Mouse (Mus musculus) neural tube, embryonic 15.5 days (tissue): ENCODE results near the gene Tmem121b. TPM values are rescaled to one million over a fixed set of nuclear protein-coding genes. Genes with fewer than 3 reads are reported as not detected.

Experiments
- ATAC-seq: fragments of 200-750 bp; cut with Nextera tagmentation; 2 replicates; pipeline ENCODE4 v1.8.0; 2017; ENCODE audit warnings: mild to moderate bottlenecking, moderate TSS enrichment, moderate library complexity; ENCODE audit not compliant: low FRiP score
- H3K27ac ChIP-seq: fragments of 300-500 bp; sonication (generic); replicated peaks from 2 replicates; pipeline ENCODE4 v1.5.1; 2015; ENCODE audit warnings: mild to moderate bottlenecking, inconsistent platforms
- H3K27me3 ChIP-seq: fragments of 300-500 bp; sonication (generic); replicated peaks from 2 replicates; pipeline ENCODE4 v1.6.1; 2015; ENCODE audit warnings: inconsistent platforms
- H3K36me3 ChIP-seq: fragments of 300-500 bp; sonication (generic); 2 replicates; pipeline ENCODE4 v1.6.1; 2015; ENCODE audit warnings: inconsistent platforms
- H3K4me1 ChIP-seq: fragments of 300-500 bp; sonication (generic); 2 replicates; pipeline ENCODE4 v1.6.1; 2015; ENCODE audit warnings: inconsistent platforms
- H3K4me2 ChIP-seq: fragments of 300-500 bp; sonication (generic); 2 replicates; pipeline ENCODE4 v1.6.1; 2015; ENCODE audit warnings: inconsistent platforms, mild to moderate bottlenecking, moderate library complexity
- H3K4me3 ChIP-seq: fragments of 300-500 bp; sonication (generic); replicated peaks from 2 replicates; pipeline ENCODE4 v1.5.1; 2015; ENCODE audit warnings: mild to moderate bottlenecking, inconsistent platforms
- H3K9ac ChIP-seq: fragments of 300-500 bp; sonication (generic); replicated peaks from 2 replicates; pipeline ENCODE4 v1.6.1; 2015; ENCODE audit warnings: mild to moderate bottlenecking, inconsistent platforms
- H3K9me3 ChIP-seq: fragments of 300-500 bp; sonication (generic); replicated peaks from 2 replicates; pipeline ENCODE4 v1.6.1; 2016; ENCODE audit warnings: inconsistent platforms
- WGBS: fragments of 180-500 bp; shearing (Covaris S2); methylation state at CpG from one replicate; pipeline ENCODE4 v1.1.7; 2015; ENCODE audit warnings: mixed read lengths; 5-methylcytosine and 5-hydroxymethylcytosine counted together
- polyA plus RNA-seq: library from polyadenylated mRNA; unstranded; fragments of >200 nt; fragmentation: Nextera tagmentation; extraction: Ambion mirVana; gene quantifications from 2 replicates; pipeline ENCODE4 v1.2.1, GENCODE M21; 2015

Gene Tmem121b
- 2.1 and 2.3 TPM in 2 replicates for polyA plus RNA-seq

DNA sequence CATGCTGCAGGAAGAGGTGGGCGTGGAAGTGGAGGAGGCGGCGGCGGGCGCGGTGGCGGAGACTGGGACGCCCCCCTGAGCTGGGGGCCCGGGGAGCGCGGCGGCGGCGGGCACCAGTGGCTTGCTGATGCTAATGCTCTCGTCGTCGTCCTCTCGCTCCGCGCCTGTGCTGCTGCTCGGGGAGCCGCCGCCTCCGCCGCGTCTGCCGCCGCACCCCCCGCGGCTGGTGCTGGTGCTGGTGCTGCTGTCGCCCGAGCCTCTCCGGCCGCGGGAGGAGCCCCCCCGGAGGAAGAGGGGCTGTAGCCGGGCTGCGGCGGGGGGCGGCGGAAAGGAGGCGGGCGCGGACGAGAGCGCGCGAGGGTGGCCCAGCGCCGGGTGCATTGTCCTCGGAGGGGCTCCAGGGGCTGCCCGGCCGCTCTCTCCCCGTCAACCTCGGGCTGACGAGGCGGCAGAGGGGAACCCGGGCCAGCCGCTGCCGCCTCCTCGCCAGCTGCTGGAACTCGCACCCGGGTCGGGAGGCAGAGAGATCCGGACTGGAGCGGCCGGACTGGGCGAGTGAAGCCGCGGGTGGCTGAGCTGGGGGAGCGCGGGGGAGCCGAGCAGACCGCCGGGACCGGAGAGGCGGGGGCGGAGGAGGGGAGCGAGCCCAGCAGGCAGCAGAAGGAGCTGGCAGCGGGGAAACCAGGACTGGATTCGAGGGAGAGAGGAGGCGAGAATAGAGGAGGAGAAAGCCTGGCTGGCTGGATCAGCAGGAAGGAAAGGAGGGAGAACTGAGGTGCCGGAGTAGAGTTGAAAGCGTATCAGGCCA lies at the start of gene Tmem121b:
Tmem121b (minus strand) TSS at position 434 of the 808 bp plus-strand sequence.
- under 1% methylated on average over 70 of the region's 84 CpGs for WGBS
- Histone ChIP-seq H3K9ac (peak within 1 kb of the TSS; percentile 87), H3K4me1 (peaks cover 60% of the 10 kb centered on the region)

GRCm38 (mm10) chr6:120542061-120542460 lies 48.5 kb upstream of the Tmem121b start:
- no peaks in the 10 kb centered on the region for H3K36me3 ChIP-seq
- ATAC-seq: no peak
- 22% methylated on average over 1 of the region's 1 CpGs for WGBS

More for the DNA sequence above, at the start of gene Tmem121b:
- Histone ChIP-seq H3K4me2 (peak within 1 kb of the TSS; percentile 78), H3K27me3 (no peaks in the 10 kb centered on the region), H3K36me3 (no peaks in the 10 kb centered on the region), H3K9me3 (no peaks in the 10 kb centered on the region), H3K4me3 (peak within 1 kb of the TSS; percentile 83), H3K27ac (peak within 1 kb of the TSS; percentile 96)
- peak; percentile 88 for ATAC-seq

DNA sequence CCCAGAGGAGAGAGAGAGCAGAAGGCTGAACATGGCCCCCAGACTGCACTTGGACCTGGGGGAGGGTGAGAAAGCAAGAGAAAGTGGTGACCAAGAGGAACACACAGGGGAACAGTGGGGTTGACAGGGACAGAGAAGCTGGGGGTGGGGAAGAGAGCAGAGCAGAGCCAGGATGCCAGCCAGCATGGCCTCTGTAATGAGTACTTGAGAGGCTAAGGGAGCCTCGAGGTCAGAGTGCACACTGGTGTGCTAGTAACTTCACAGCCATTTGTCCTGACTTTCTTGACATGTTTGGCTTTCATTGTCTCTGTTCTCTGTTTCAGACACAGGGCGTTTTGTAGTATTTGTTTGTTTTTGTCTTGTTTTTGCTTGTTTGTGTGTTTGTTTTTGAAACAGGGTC lies 47.8 kb upstream of the Tmem121b start:
- no peaks in the 10 kb centered on the region for H3K27me3 ChIP-seq
- H3K9ac ChIP-seq: no peak overlapping the region
- H3K36me3 ChIP-seq: no peaks in the 10 kb centered on the region
- peaks cover 11% of the 10 kb centered on the region for H3K4me1 ChIP-seq
- 58% methylated on average over 2 of the region's 2 CpGs for WGBS
- H3K27ac ChIP-seq: no peak overlapping the region
- H3K4me2 ChIP-seq: no peak overlapping the region
- H3K4me3 ChIP-seq: no peak overlapping the region
- H3K9me3 ChIP-seq: 0 out of 2 replicates have a peak, but pooled peaks cover 3% of the 10 kb centered on the region
- ATAC-seq: no peak

More at GRCm38 (mm10) chr6:120542061-120542460, 48.5 kb upstream of the Tmem121b start:
- H3K27ac ChIP-seq: no peak overlapping the region
- peaks cover 11% of the 10 kb centered on the region for H3K4me1 ChIP-seq
- 0 out of 2 replicates have a peak, but pooled peaks cover 3% of the 10 kb centered on the region for H3K9me3 ChIP-seq
- H3K27me3 ChIP-seq: no peaks in the 10 kb centered on the region
- no peak overlapping the region for H3K4me3 ChIP-seq
- no peak overlapping the region for H3K9ac ChIP-seq
- no peak overlapping the region for H3K4me2 ChIP-seq

GRCm38 (mm10) chr6:120539781-120540231 lies 46.2 kb upstream of the Tmem121b start:
- Histone ChIP-seq H3K9ac (no peak overlapping the region), H3K4me2 (peak overlapping the region; percentile 79)
- WGBS: 27% methylated on average over 10 of the region's 10 CpGs

GRCm38 (mm10) chr6:120539132-120539759 lies 45.6 kb upstream of the Tmem121b start:
- WGBS: 2% methylated on average over 16 of the region's 16 CpGs
- H3K9me3 ChIP-seq: 0 out of 2 replicates have a peak, but pooled peaks cover 3% of the 10 kb centered on the region
- H3K27ac ChIP-seq: 0 out of 2 replicates have a peak overlapping the region, but pooled peaks have one; percentile 42
- ATAC-seq: peak; percentile 92
- H3K4me3 ChIP-seq: peak overlapping the region; percentile 38
- H3K4me2 ChIP-seq: peak overlapping the region; percentile 79
- no peaks in the 10 kb centered on the region for H3K36me3 ChIP-seq
- no peaks in the 10 kb centered on the region for H3K27me3 ChIP-seq
- H3K9ac ChIP-seq: peak overlapping the region; percentile 45
- H3K4me1 ChIP-seq: peaks cover 11% of the 10 kb centered on the region

More at GRCm38 (mm10) chr6:120539781-120540231, 46.2 kb upstream of the Tmem121b start:
- ATAC-seq: no peak
- Histone ChIP-seq H3K36me3 (no peaks in the 10 kb centered on the region), H3K4me1 (peaks cover 11% of the 10 kb centered on the region), H3K9me3 (0 out of 2 replicates have a peak, but pooled peaks cover 3% of the 10 kb centered on the region), H3K27ac (no peak overlapping the region), H3K27me3 (no peaks in the 10 kb centered on the region), H3K4me3 (no peak overlapping the region)

DNA sequence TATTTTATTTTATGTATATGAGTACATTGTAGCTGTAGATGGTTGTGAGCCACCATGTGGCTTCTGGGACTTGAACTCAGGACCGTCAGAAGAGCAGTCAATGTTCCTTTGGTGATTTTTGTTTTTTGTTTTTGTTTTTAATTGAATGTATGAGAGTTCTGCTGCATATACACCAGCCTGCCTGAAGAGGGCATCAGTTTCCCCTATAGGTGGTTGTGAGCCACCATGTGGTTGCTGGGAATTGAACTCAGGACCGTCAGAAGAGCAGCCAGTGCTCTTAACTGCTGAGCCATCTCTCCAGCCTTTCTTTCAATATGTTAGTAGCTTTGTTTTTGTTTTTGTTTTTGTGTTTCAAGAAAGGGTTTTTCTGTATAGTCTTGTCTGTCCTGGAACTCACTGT lies 42.7 kb upstream of the Tmem121b start:
- 89% methylated on average over 2 of the region's 2 CpGs for WGBS
- ATAC-seq: no peak
- no peak overlapping the region for H3K9ac ChIP-seq

DNA sequence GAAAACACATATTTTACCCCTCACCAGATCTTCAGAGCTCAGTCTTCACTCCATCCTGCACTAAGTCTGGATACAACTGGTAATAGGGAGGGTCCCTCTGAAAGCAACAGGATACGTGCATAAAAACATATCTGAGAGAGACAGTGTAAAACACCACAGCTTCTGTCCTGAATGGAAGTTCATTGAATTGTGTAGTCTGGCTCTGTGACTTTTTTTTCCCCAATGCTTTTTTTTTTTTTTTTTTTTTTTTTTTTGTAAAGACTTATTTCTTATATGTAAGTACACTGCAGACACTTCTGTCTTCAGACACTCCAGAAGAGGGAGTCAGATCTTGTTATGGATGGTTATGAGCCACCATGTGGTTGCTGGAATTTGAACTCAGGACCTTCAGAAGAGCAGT lies 39.0 kb upstream of the Tmem121b start:
- Histone ChIP-seq H3K9me3 (no peaks in the 10 kb centered on the region), H3K36me3 (no peaks in the 10 kb centered on the region), H3K27ac (no peak overlapping the region), H3K4me1 (peaks cover 32% of the 10 kb centered on the region), H3K4me3 (no peak overlapping the region), H3K27me3 (no peaks in the 10 kb centered on the region), H3K9ac (no peak overlapping the region), H3K4me2 (no peak overlapping the region)
- WGBS: 83% methylated on average over 1 of the region's 1 CpGs
- ATAC-seq: no peak

More for the DNA sequence above, 42.7 kb upstream of the Tmem121b start:
- no peak overlapping the region for H3K4me2 ChIP-seq
- no peaks in the 10 kb centered on the region for H3K36me3 ChIP-seq
- no peaks in the 10 kb centered on the region for H3K27me3 ChIP-seq
- H3K4me3 ChIP-seq: no peak overlapping the region
- peaks cover 17% of the 10 kb centered on the region for H3K4me1 ChIP-seq
- H3K27ac ChIP-seq: no peak overlapping the region
- no peaks in the 10 kb centered on the region for H3K9me3 ChIP-seq

DNA sequence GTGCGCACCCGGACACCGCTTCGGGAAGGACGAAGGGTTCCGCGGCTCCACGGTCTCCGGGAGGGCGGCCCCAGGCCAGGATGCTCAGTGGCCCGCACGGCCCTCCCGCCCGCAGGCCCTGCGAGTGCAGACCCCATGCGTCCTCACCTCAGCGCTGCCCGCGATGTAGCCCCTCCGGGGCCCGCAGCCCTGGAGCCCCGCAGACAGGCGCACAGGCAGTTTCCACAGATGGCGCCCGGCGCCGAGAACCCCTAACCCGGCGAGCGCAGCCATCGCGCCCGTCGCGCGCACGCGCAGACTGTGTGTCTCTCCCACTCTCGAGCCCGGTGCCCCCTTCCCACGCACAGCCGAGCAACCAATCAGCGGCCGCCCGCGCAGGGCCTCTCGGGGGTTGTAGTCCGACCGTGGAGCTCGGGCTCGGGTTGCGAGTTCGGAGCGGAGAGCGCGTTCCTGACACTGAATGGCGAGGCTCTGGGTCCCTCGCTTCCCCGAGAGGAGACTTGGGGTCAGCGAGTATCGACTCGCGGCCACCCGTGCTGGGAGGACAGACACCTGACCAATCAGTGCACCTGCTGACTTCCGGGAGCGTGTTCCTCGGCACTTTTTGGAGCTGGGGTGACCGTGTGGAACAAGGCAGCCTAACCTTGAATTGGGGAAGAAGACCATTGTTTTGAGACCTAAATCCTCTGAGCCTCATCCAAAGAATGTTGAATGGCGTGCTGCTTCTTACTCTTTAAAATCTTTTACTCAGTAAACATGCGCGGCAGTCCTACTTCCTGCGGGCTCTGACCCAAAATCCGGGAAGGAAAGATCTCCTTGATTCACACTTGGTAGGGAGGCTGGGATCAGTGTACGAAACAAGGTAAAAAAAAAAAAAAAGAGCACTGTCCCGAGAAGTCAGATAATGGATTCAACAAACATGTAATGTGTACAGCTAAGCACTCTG lies 37.7 kb upstream of the Tmem121b start, which contains the start of gene Hdhd5:
Hdhd5 (minus strand) TSS at position 300 of the 946 bp plus-strand sequence.
- no peaks in the 10 kb centered on the region for H3K27me3 ChIP-seq
- peak within 1 kb of the TSS; percentile 75 for H3K27ac ChIP-seq
- H3K9me3 ChIP-seq: no peaks in the 10 kb centered on the region
- peaks cover 32% of the 10 kb centered on the region for H3K4me1 ChIP-seq
- peak within 1 kb of the TSS; percentile 90 for H3K9ac ChIP-seq
- H3K36me3 ChIP-seq: no peaks in the 10 kb centered on the region
- WGBS: under 1% methylated on average over 75 of the region's 75 CpGs
- peak; percentile 99 for ATAC-seq
- peak within 1 kb of the TSS; percentile 71 for H3K4me2 ChIP-seq
- H3K4me3 ChIP-seq: peak within 1 kb of the TSS; percentile 72

- ATAC-seq: no peak
- WGBS: 73% methylated on average over 4 of the region's 4 CpGs
- Histone ChIP-seq H3K9ac (0 out of 2 replicates have a peak overlapping the region, but pooled peaks have one; percentile 11), H3K27ac (no peak overlapping the region), H3K4me1 (peaks cover 32% of the 10 kb centered on the region), H3K27me3 (no peaks in the 10 kb centered on the region), H3K4me3 (no peak overlapping the region; the same call in 1 of the 2 replicates), H3K36me3 (no peaks in the 10 kb centered on the region), H3K4me2 (peak overlapping the region; percentile 71), H3K9me3 (no peaks in the 10 kb centered on the region)
These were observed 35.5 kb upstream of the Tmem121b start for GRCm38 (mm10) chr6:120529123-120529522.

DNA sequence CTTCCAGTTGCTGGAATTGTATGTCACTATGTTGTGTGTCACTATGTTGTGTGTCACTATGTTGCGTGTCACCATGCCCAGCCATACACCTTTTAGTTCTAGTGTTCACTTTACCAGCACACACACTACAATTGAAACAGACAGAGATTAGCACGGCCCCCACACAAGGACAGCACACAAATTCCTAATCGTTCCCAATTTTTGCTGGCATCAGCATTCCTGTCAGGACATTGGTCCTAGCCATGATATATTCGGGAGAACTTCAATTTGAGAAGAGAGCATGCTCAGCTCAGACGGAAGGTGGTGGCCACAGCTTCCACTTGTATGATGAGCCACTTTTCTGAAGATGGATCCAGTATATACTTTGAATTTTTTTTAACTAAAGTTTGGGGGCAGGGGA lies 31.2 kb upstream of the Tmem121b start:
- no peak for ATAC-seq
- Histone ChIP-seq H3K27me3 (no peaks in the 10 kb centered on the region), H3K36me3 (peaks cover 33% of the 10 kb centered on the region), H3K9me3 (no peaks in the 10 kb centered on the region), H3K4me1 (peaks cover 18% of the 10 kb centered on the region), H3K9ac (no peak overlapping the region), H3K4me2 (no peak overlapping the region), H3K4me3 (no peak overlapping the region), H3K27ac (no peak overlapping the region)
- 90% methylated on average over 5 of the region's 5 CpGs for WGBS

GRCm38 (mm10) chr6:120519647-120520046 lies 26.0 kb upstream of the Tmem121b start:
- Histone ChIP-seq H3K27me3 (no peaks in the 10 kb centered on the region), H3K9ac (no peak overlapping the region)
- WGBS: 90% methylated on average over 5 of the region's 5 CpGs

More at GRCm38 (mm10) chr6:120519647-120520046, 26.0 kb upstream of the Tmem121b start:
- Histone ChIP-seq H3K4me3 (no peak overlapping the region), H3K4me1 (no peaks in the 10 kb centered on the region), H3K9me3 (no peaks in the 10 kb centered on the region), H3K4me2 (no peak overlapping the region), H3K36me3 (peaks cover 49% of the 10 kb centered on the region), H3K27ac (no peak overlapping the region)
- no peak for ATAC-seq
